In the genomic region with DNA sequence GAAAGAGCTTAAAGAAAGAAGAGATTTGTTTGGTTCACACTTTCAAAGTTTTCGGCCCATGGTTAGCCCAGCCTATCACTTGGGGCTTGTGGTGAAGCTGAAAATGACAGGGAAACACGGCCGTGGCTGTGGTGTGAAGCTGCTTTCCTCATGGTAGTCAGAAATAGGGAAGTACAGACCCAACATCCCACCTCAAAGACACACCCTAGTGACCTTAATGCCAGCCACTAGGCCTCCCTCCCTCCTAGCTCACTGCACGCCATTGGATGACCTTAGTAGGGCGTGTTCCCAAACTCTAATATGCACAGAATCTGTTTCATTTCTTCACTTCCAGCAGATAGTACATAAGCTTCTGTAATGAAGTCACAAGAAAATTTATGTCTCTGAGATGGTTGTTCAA, we compare ENCODE assay signal across 21 mouse cellular contexts.
A peak's percentile ranks its signal among the peaks of the same experiment; 100 is the strongest.
DNase-seq lines count a peak whose midpoint lies in the region; ATAC-seq and TF ChIP-seq lines count a peak whose summit lies in the region.
"Had no signal": no experiment of that assay in that cellular context is flagged by ENCODE, and none has a peak within 500 bp of the region (broad histone marks: within the 10 kb centered on the region; RNA-seq: fewer than 3 reads in every experiment).

No protein-coding gene starts in this region.

- H3K27me3 ChIP-seq in embryonic facial prominence, embryonic 14.5 days (replicated peaks; ENCODE audit: control insufficient read depth, insufficient read depth, low read length), result no peaks in the 10 kb centered on the region
- no peaks in the 10 kb centered on the region for H3K27me3 ChIP-seq in embryonic facial prominence, embryonic 10.5 days (replicated peaks; ENCODE audit: low read depth, poor library complexity, severe bottlenecking)
- no peaks in the 10 kb centered on the region for H3K27me3 ChIP-seq in CH12.LX (replicated peaks)
- no peaks in the 10 kb centered on the region for H3K27me3 ChIP-seq in liver, embryonic 15.5 days
- H3K27me3 ChIP-seq in forebrain, embryonic 15.5 days, result no peaks in the 10 kb centered on the region
- H3K27me3 ChIP-seq: hindbrain, embryonic 12.5 days; limb, embryonic 12.5 days; midbrain, embryonic 15.5 days had no signal

- no peak for TF ChIP-seq RAD21 in CH12.LX (IDR thresholded peaks at IDR 0.05; ENCODE audit: low read depth, low read length)

- H3K27ac ChIP-seq in embryonic facial prominence, embryonic 14.5 days (replicated peaks; ENCODE audit: low read depth, low read length), result no peak overlapping the region
- H3K27ac ChIP-seq in embryonic facial prominence, embryonic 10.5 days (replicated peaks), result no peak overlapping the region
- no peak overlapping the region for H3K27ac ChIP-seq in CH12.LX (ENCODE audit: insufficient read depth, low read depth)
- H3K27ac ChIP-seq in liver, embryonic 15.5 days (replicated peaks), result no peak overlapping the region
- H3K27ac ChIP-seq in left cerebral cortex, adult 2 months, result no peak overlapping the region
- H3K27ac ChIP-seq in forebrain, embryonic 15.5 days (replicated peaks), result no peak overlapping the region
- H3K27ac ChIP-seq: hindbrain, embryonic 12.5 days; kidney, postnatal 0 days; limb, embryonic 12.5 days; midbrain, embryonic 15.5 days had no signal

- intact Hi-C loops in left cerebral cortex, adult 2 months (cut with DNase I), result no loop called here

- no peaks in the 10 kb centered on the region for H3K36me3 ChIP-seq in embryonic facial prominence, embryonic 14.5 days (ENCODE audit: control insufficient read depth, insufficient read depth, low read length)
- H3K36me3 ChIP-seq in embryonic facial prominence, embryonic 10.5 days (replicated peaks), result no peaks in the 10 kb centered on the region
- no peaks in the 10 kb centered on the region for H3K36me3 ChIP-seq in CH12.LX (replicated peaks in 1 of 2; ENCODE audit: control insufficient read depth in 1 of 2, insufficient read depth in 1 of 2, low read length in 1 of 2)
- H3K36me3 ChIP-seq in liver, embryonic 15.5 days (replicated peaks), result no peaks in the 10 kb centered on the region
- H3K36me3 ChIP-seq in forebrain, embryonic 15.5 days, result no peaks in the 10 kb centered on the region
- H3K36me3 ChIP-seq: hindbrain, embryonic 12.5 days; limb, embryonic 12.5 days; midbrain, embryonic 15.5 days had no signal

- TF ChIP-seq EP300 in CH12.LX (IDR thresholded peaks at IDR 0.05; ENCODE audit: low read length), result no peak

- no peak overlapping the region for H3K4me2 ChIP-seq in embryonic facial prominence, embryonic 14.5 days (ENCODE audit: low read depth, low read length)
- no peak overlapping the region for H3K4me2 ChIP-seq in CH12.LX (ENCODE audit: insufficient read depth, low read depth, poor library complexity, severe bottlenecking)
- H3K4me2 ChIP-seq in liver, embryonic 15.5 days, result no peak overlapping the region
- no peak overlapping the region for H3K4me2 ChIP-seq in forebrain, embryonic 15.5 days (replicated peaks)
- H3K4me2 ChIP-seq: hindbrain, embryonic 12.5 days; limb, embryonic 12.5 days; midbrain, embryonic 15.5 days had no signal

- TF ChIP-seq CTCF in CH12.LX (conservative IDR thresholded peaks at IDR 0.05 in 1 of 2, IDR thresholded peaks at IDR 0.05 in 1 of 2; ENCODE audit: low read depth in 2 of 2, low read length in 2 of 2), result no peak
- no peak for TF ChIP-seq CTCF in left cerebral cortex, adult 2 months (IDR thresholded peaks at IDR 0.05)

- H3K79me2 ChIP-seq in CH12.LX (replicated peaks; ENCODE audit: control insufficient read depth, extremely low read depth, insufficient read depth, poor library complexity, severe bottlenecking), result no peaks in the 10 kb centered on the region

- H3K9ac ChIP-seq in embryonic facial prominence, embryonic 14.5 days (ENCODE audit: low read depth, low read length), result no peak overlapping the region
- H3K9ac ChIP-seq in CH12.LX (ENCODE audit: insufficient read depth, low read depth), result no peak overlapping the region
- no peak overlapping the region for H3K9ac ChIP-seq in liver, embryonic 15.5 days
- H3K9ac ChIP-seq in forebrain, embryonic 15.5 days (replicated peaks), result no peak overlapping the region
- H3K9ac ChIP-seq: hindbrain, embryonic 12.5 days; limb, embryonic 12.5 days; midbrain, embryonic 15.5 days had no signal

- H3K4me1 ChIP-seq in embryonic facial prominence, embryonic 14.5 days (ENCODE audit: control insufficient read depth, insufficient read depth, low read length), result no peaks in the 10 kb centered on the region
- H3K4me1 ChIP-seq in embryonic facial prominence, embryonic 10.5 days, result no peaks in the 10 kb centered on the region
- H3K4me1 ChIP-seq in CH12.LX (ENCODE audit: control insufficient read depth in 1 of 2, insufficient read depth in 2 of 2), result peaks cover 3 to 10% of the 10 kb centered on the region in 2 experiments; a peak in 3 of 4 replicates
- no peaks in the 10 kb centered on the region for H3K4me1 ChIP-seq in liver, embryonic 15.5 days (replicated peaks)
- no peaks in the 10 kb centered on the region for H3K4me1 ChIP-seq in forebrain, embryonic 15.5 days
- H3K4me1 ChIP-seq: hindbrain, embryonic 12.5 days; limb, embryonic 12.5 days; midbrain, embryonic 15.5 days had no signal

- TF ChIP-seq POLR2A in CH12.LX (IDR thresholded peaks at IDR 0.05; ENCODE audit: low read depth, low read length), result no peak

- in situ Hi-C loops in CH12.LX (cut with MboI; ENCODE audit: low pct_ligation_motif_present, low pct_unique_long_range_greater_than_20kb, low sequenced_read_pairs), result no loop called here

- dilution Hi-C loops in CH12.LX (cut with MboI; ENCODE audit: extremely low pct_ligation_motif_present, extremely low pct_unique_long_range_greater_than_20kb, low sequenced_read_pairs), result no loop called here

- DNase-seq in embryonic facial prominence, embryonic 14.5 days (ENCODE audit: low spot score), result peak; percentile 18
- no peak for DNase-seq in embryonic facial prominence, embryonic 10.5 days (ENCODE audit: low spot score)
- peak; percentile 34 for DNase-seq in CH12.LX (ENCODE audit: extremely low read depth)
- DNase-seq in monocyte, adult 2 months (ENCODE audit: low read depth in 1 of 2, low spot score in 2 of 2), result peak; percentile 61 to 75
- DNase-seq in layer of hippocampus, adult 18-20 months (ENCODE audit: low spot score in 2 of 2), result no peak
- no peak for DNase-seq in left cerebral cortex, adult 2 months (ENCODE audit: extremely low spot score in 1 of 2, low spot score in 2 of 2)
- DNase-seq: adrenal gland, postnatal 25 days; cerebellum, adult 11-12 months; cerebellum, postnatal 36 days; gastrocnemius, postnatal 25 days; kidney, adult 18-20 months; lung, adult 2 months; right cerebral cortex, postnatal 4 days; thymus, postnatal 25 days had no signal

- H3K4me3 ChIP-seq in embryonic facial prominence, embryonic 14.5 days (ENCODE audit: low read depth, low read length), result no peak overlapping the region
- H3K4me3 ChIP-seq in embryonic facial prominence, embryonic 10.5 days, result no peak overlapping the region
- no peak overlapping the region for H3K4me3 ChIP-seq in CH12.LX (replicated peaks in 1 of 3; ENCODE audit: low read depth in 2 of 3, low read length in 2 of 3, poor library complexity in 1 of 3)
- no peak overlapping the region for H3K4me3 ChIP-seq in liver, embryonic 15.5 days (replicated peaks)
- H3K4me3 ChIP-seq in left cerebral cortex, adult 2 months, result no peak overlapping the region
- H3K4me3 ChIP-seq in forebrain, embryonic 15.5 days, result no peak overlapping the region
- H3K4me3 ChIP-seq: hindbrain, embryonic 12.5 days; limb, embryonic 12.5 days; midbrain, embryonic 15.5 days had no signal

- WGBS in embryonic facial prominence, embryonic 14.5 days, result 64% methylated on average over 5 of the region's 5 CpGs
- WGBS in embryonic facial prominence, embryonic 10.5 days, result 84% methylated on average over 5 of the region's 5 CpGs
- 24% methylated on average over 5 of the region's 5 CpGs for WGBS in liver, embryonic 15.5 days (ENCODE audit: insufficient replicate concordance)
- 87% methylated on average over 5 of the region's 5 CpGs for WGBS in forebrain, embryonic 15.5 days

- no peaks in the 10 kb centered on the region for H3K9me3 ChIP-seq in embryonic facial prominence, embryonic 14.5 days (ENCODE audit: control insufficient read depth, low read length)
- H3K9me3 ChIP-seq in embryonic facial prominence, embryonic 10.5 days, result no peaks in the 10 kb centered on the region
- no peaks in the 10 kb centered on the region for H3K9me3 ChIP-seq in CH12.LX (replicated peaks; ENCODE audit: low read length)
- no peaks in the 10 kb centered on the region for H3K9me3 ChIP-seq in liver, embryonic 15.5 days (replicated peaks)
- no peaks in the 10 kb centered on the region for H3K9me3 ChIP-seq in forebrain, embryonic 15.5 days
- H3K9me3 ChIP-seq: hindbrain, embryonic 12.5 days; limb, embryonic 12.5 days; midbrain, embryonic 15.5 days had no signal

- ATAC-seq in embryonic facial prominence, embryonic 14.5 days (ENCODE audit: low read depth), result no peak; the same call in 1 of the 2 replicates
- ATAC-seq in liver, embryonic 15.5 days (ENCODE audit: insufficient read depth), result peak; percentile 57; the same call in 1 of the 2 replicates
- no peak for ATAC-seq in forebrain, embryonic 15.5 days (replicated peaks)
- ATAC-seq: forebrain, embryonic 14.5 days; midbrain, embryonic 15.5 days had no signal

TF ChIP-seq in CH12.LX, 34 proteins besides CTCF, POLR2A, EP300 and RAD21:
- no peak for TF ChIP-seq ETS1 (conservative IDR thresholded peaks at IDR 0.05; ENCODE audit: low read depth, low read length)
- no peak for TF ChIP-seq HCFC1 (IDR thresholded peaks at IDR 0.05; ENCODE audit: low read depth, low read length)
- TF ChIP-seq GABPA (IDR thresholded peaks at IDR 0.05; ENCODE audit: insufficient replicate concordance, low read depth, low read length), result no peak
- no peak for TF ChIP-seq MAZ (IDR thresholded peaks at IDR 0.05; ENCODE audit: low read depth, low read length)
- no peak for TF ChIP-seq MAFK (IDR thresholded peaks at IDR 0.05; ENCODE audit: insufficient replicate concordance, low read length)
- TF ChIP-seq ELF1 (IDR thresholded peaks at IDR 0.05; ENCODE audit: low read depth, low read length), result no peak
- no peak for TF ChIP-seq MYC (IDR thresholded peaks at IDR 0.05; ENCODE audit: low read depth, low read length)
- no peak for TF ChIP-seq NELFE (IDR thresholded peaks at IDR 0.05; ENCODE audit: low read depth, low read length)
- TF ChIP-seq KAT2A (IDR thresholded peaks at IDR 0.05; ENCODE audit: insufficient replicate concordance, low read length), result no peak
- no peak for TF ChIP-seq IRF4 (IDR thresholded peaks at IDR 0.05; ENCODE audit: low read depth, low read length)

Comparison
In these comparisons a context has a peak if more than half of its experiments do, and no peak if none do; other contexts are left out.
1. DNase-seq: peak in embryonic facial prominence, embryonic 14.5 days (single experiment), CH12.LX (single experiment) and monocyte, adult 2 months (2 of 2); none in embryonic facial prominence, embryonic 10.5 days (single experiment), layer of hippocampus, adult 18-20 months (0 of 2) and left cerebral cortex, adult 2 months (0 of 2).